Comparison of ENCODE assay signal across 22 mouse cellular contexts in the genomic region with DNA sequence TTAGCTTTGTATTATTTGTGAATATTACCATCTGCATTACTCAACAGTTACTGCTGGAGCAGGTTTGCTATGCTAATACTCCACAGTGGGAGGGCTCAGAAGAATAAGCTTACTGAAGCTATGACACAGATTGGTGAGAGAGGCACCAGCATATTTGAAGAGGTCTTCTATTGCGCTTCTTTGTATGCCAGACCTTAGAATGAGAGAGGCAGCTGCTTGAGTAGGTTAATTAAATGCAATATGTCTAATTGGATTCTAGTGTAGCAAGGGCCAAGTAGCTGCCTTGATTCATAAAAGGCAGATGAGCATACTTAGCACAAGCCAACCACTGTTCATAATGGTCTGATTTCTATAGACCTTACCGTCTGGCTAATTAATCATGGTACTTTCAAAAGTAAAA. TPM values are rescaled to one million over a fixed set of nuclear protein-coding genes. Genes with fewer than 3 reads are reported as not detected.
DNase-seq lines count a peak whose midpoint lies in the region; ATAC-seq and TF ChIP-seq lines count a peak whose summit lies in the region.
"Had no signal": no experiment of that assay in that cellular context is flagged by ENCODE, and none has a peak within 500 bp of the region (broad histone marks: within the 10 kb centered on the region; RNA-seq: fewer than 3 reads in every experiment).

No protein-coding gene starts in this region.

- no peak overlapping the region for H3K9ac ChIP-seq in forebrain, embryonic 12.5 days
- H3K9ac ChIP-seq in hindbrain, embryonic 13.5 days: no peak overlapping the region
- H3K9ac ChIP-seq in neural tube, embryonic 15.5 days (replicated peaks): no peak overlapping the region
- H3K9ac ChIP-seq: embryonic facial prominence, embryonic 15.5 days; limb, embryonic 13.5 days had no signal

- 57% methylated on average over 2 of the region's 2 CpGs for WGBS in forebrain, embryonic 12.5 days
- WGBS in hindbrain, embryonic 13.5 days: 67% methylated on average over 2 of the region's 2 CpGs
- WGBS in neural tube, embryonic 15.5 days: 57% methylated on average over 2 of the region's 2 CpGs
- WGBS in kidney, adult 2 months: 95% methylated on average over 2 of the region's 2 CpGs

- no peaks in the 10 kb centered on the region for H3K9me3 ChIP-seq in forebrain, embryonic 12.5 days
- H3K9me3 ChIP-seq in hindbrain, embryonic 13.5 days: no peaks in the 10 kb centered on the region
- no peaks in the 10 kb centered on the region for H3K9me3 ChIP-seq in neural tube, embryonic 15.5 days (replicated peaks)
- H3K9me3 ChIP-seq: embryonic facial prominence, embryonic 15.5 days; limb, embryonic 13.5 days; megakaryocyte, embryonic 14.5 days had no signal

- no peak overlapping the region for H3K4me3 ChIP-seq in forebrain, embryonic 12.5 days (replicated peaks)
- no peak overlapping the region for H3K4me3 ChIP-seq in hindbrain, embryonic 13.5 days
- H3K4me3 ChIP-seq in neural tube, embryonic 15.5 days (replicated peaks): no peak overlapping the region
- no peak overlapping the region for H3K4me3 ChIP-seq in kidney, adult 2 months (ENCODE audit: insufficient read depth, low read depth, low read length)
- H3K4me3 ChIP-seq: embryonic facial prominence, embryonic 15.5 days; heart, adult 2 months; limb, embryonic 13.5 days; megakaryocyte, embryonic 14.5 days had no signal

- DNase-seq in layer of hippocampus, adult 9-11 months: peak; percentile 9
- DNase-seq in layer of hippocampus, postnatal 36 days: no peak
- DNase-seq in kidney, adult 9 months: no peak
- no peak for DNase-seq in kidney, adult 2 months
- DNase-seq: adrenal gland, postnatal 25 days; B cell, adult 2 months; cerebellum, adult 9-10 months; embryo, embryonic 11 days; gastrocnemius, postnatal 10 days; heart, adult 2 months; kidney, adult 18-20 months; kidney, postnatal 25 days; lung, postnatal 10 days; right cerebral cortex, postnatal 4 days had no signal

- no peaks in the 10 kb centered on the region for H3K36me3 ChIP-seq in forebrain, embryonic 12.5 days (replicated peaks)
- H3K36me3 ChIP-seq in hindbrain, embryonic 13.5 days: 0 out of 2 replicates have a peak, but pooled peaks cover 5% of the 10 kb centered on the region
- peaks cover 5% of the 10 kb centered on the region; the same call in 1 of the 2 replicates for H3K36me3 ChIP-seq in neural tube, embryonic 15.5 days
- no peaks in the 10 kb centered on the region for H3K36me3 ChIP-seq in kidney, adult 2 months (ENCODE audit: control insufficient read depth, insufficient read depth, low read length)
- H3K36me3 ChIP-seq: embryonic facial prominence, embryonic 15.5 days; limb, embryonic 13.5 days had no signal

- TF ChIP-seq POLR2A in kidney, adult 2 months (IDR thresholded peaks at IDR 0.05; ENCODE audit: low read depth, low read length): no peak

- no peaks in the 10 kb centered on the region for H3K27me3 ChIP-seq in forebrain, embryonic 12.5 days
- no peaks in the 10 kb centered on the region for H3K27me3 ChIP-seq in hindbrain, embryonic 13.5 days
- H3K27me3 ChIP-seq in neural tube, embryonic 15.5 days (replicated peaks): no peaks in the 10 kb centered on the region
- no peaks in the 10 kb centered on the region for H3K27me3 ChIP-seq in kidney, adult 2 months (replicated peaks; ENCODE audit: control insufficient read depth, insufficient read depth, low read length)
- H3K27me3 ChIP-seq: embryonic facial prominence, embryonic 15.5 days; limb, embryonic 13.5 days; megakaryocyte, embryonic 14.5 days; Patski had no signal

- H3K4me1 ChIP-seq in forebrain, embryonic 12.5 days: no peaks in the 10 kb centered on the region
- no peaks in the 10 kb centered on the region for H3K4me1 ChIP-seq in hindbrain, embryonic 13.5 days (replicated peaks)
- no peaks in the 10 kb centered on the region for H3K4me1 ChIP-seq in neural tube, embryonic 15.5 days
- no peaks in the 10 kb centered on the region for H3K4me1 ChIP-seq in kidney, adult 2 months (ENCODE audit: control insufficient read depth, insufficient read depth, low read length)
- H3K4me1 ChIP-seq: embryonic facial prominence, embryonic 15.5 days; limb, embryonic 13.5 days; megakaryocyte, embryonic 14.5 days had no signal

- no peak overlapping the region for H3K27ac ChIP-seq in forebrain, embryonic 12.5 days
- no peak overlapping the region for H3K27ac ChIP-seq in hindbrain, embryonic 13.5 days
- no peak overlapping the region for H3K27ac ChIP-seq in neural tube, embryonic 15.5 days (replicated peaks)
- no peak overlapping the region for H3K27ac ChIP-seq in kidney, adult 2 months (ENCODE audit: insufficient read depth, low read depth, low read length)
- H3K27ac ChIP-seq: embryonic facial prominence, embryonic 15.5 days; heart, adult 2 months; limb, embryonic 13.5 days had no signal

- no peak for TF ChIP-seq CTCF in kidney, adult 2 months (conservative IDR thresholded peaks at IDR 0.05; ENCODE audit: insufficient read depth, insufficient read length, low read depth, low read length)

- ATAC-seq in forebrain, embryonic 12.5 days (ENCODE audit: low FRiP score): peak; percentile 39; the same call in 1 of the 2 replicates
- peak; percentile 56; the same call in 1 of the 2 replicates for ATAC-seq in hindbrain, embryonic 13.5 days (ENCODE audit: low FRiP score)
- 0 out of 2 replicates have a peak, but pooled peaks have one; percentile 46 for ATAC-seq in neural tube, embryonic 15.5 days (ENCODE audit: low FRiP score)
- ATAC-seq: activated CD4-positive, CD25-positive, alpha-beta regulatory T cell, adult 4 months; Patski had no signal

- no peak overlapping the region for H3K4me2 ChIP-seq in forebrain, embryonic 12.5 days
- H3K4me2 ChIP-seq in hindbrain, embryonic 13.5 days: no peak overlapping the region
- H3K4me2 ChIP-seq in neural tube, embryonic 15.5 days: no peak overlapping the region
- H3K4me2 ChIP-seq: embryonic facial prominence, embryonic 15.5 days; limb, embryonic 13.5 days had no signal

RNA-seq across cellular contexts. Expression of gene Hecw1, which starts 35.2 kb away (rescaled TPM):
- 10 to 100 TPM; 61.4 to 63.8 TPM for total RNA-seq in layer of hippocampus, postnatal 36 days (2021)
- polyA plus RNA-seq in forebrain, embryonic 12.5 days (2016; fragmentation: Nextera tagmentation; extraction: Ambion mirVana): 17.4 and 19.6 TPM in 2 replicates
- polyA plus RNA-seq in hindbrain, embryonic 13.5 days (2015; fragmentation: Nextera tagmentation; extraction: Ambion mirVana): 39.2 and 41.4 TPM in 2 replicates
- polyA plus RNA-seq in neural tube, embryonic 15.5 days (2015; fragmentation: Nextera tagmentation; extraction: Ambion mirVana): 30.7 and 42.7 TPM in 2 replicates
- polyA plus RNA-seq in kidney, adult 2 months (2012; rRNA removed): 0.03 TPM in 1 of 2 replicates, not detected in the other
- total RNA-seq: adrenal gland, postnatal 25 days had no signal
- polyA plus RNA-seq: Patski had no signal

Comparison
In these comparisons a context has a peak if more than half of its experiments do, and no peak if none do; other contexts are left out.
1. RNA of gene Hecw1, which starts 35.2 kb away (polyA plus RNA-seq): 30.7 to 42.7 TPM in neural tube, embryonic 15.5 days, 39.2 to 41.4 TPM in hindbrain, embryonic 13.5 days and 17.4 to 19.6 TPM in forebrain, embryonic 12.5 days; 0.03 TPM in kidney, adult 2 months; every median in the first group is over 10 times any median in the second.
2. Peak in every context shown above with its lines, with median percentiles within 50 percentile points of each other: ATAC-seq.